Mouse (Mus musculus): ENCODE data around the gene Dlgap1.

Gene Dlgap1

GRCm38 (mm10) chr17:70849399-70850232 lies 880.7 kb downstream of the Dlgap1 start:
- peak; percentile 65 for DNase-seq

DNA sequence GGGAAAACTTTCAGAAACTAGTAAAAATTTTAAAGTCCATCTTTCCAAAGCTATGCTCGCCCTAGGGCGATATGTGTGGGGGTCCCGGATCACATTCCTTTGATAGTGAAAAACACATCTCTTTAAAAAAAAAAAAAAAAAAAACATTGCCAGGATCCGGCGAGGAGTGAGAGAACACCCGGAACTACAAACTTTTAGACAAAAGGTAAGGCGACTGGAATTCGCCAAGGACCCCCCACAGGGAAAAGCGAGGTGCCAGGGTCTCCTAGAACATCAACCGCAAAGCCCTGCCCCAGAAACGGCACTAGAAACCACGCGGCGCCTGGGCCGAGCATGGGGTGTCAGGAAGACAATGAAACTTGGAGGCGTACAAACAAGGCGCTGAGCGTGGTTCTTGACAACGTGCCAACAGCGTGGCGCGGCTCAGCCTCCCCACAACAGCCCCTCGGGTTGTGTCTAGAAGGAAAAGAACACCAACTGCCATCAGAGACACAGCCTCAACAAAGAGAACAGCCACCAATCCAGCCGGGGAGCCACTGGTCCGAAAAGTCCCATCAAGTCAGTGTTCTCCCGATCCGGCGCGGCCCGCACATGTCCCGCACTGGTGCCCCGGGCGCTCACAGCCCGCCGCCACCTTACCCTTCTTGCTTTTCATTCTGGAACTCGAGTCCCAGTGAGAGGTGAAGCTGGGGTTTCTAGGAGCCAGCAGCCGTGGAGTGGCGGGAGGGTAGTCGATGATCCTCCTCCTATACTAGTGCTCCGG lies 881.5 kb downstream of the Dlgap1 start:
- DNase-seq, result peak; percentile 20

DNA sequence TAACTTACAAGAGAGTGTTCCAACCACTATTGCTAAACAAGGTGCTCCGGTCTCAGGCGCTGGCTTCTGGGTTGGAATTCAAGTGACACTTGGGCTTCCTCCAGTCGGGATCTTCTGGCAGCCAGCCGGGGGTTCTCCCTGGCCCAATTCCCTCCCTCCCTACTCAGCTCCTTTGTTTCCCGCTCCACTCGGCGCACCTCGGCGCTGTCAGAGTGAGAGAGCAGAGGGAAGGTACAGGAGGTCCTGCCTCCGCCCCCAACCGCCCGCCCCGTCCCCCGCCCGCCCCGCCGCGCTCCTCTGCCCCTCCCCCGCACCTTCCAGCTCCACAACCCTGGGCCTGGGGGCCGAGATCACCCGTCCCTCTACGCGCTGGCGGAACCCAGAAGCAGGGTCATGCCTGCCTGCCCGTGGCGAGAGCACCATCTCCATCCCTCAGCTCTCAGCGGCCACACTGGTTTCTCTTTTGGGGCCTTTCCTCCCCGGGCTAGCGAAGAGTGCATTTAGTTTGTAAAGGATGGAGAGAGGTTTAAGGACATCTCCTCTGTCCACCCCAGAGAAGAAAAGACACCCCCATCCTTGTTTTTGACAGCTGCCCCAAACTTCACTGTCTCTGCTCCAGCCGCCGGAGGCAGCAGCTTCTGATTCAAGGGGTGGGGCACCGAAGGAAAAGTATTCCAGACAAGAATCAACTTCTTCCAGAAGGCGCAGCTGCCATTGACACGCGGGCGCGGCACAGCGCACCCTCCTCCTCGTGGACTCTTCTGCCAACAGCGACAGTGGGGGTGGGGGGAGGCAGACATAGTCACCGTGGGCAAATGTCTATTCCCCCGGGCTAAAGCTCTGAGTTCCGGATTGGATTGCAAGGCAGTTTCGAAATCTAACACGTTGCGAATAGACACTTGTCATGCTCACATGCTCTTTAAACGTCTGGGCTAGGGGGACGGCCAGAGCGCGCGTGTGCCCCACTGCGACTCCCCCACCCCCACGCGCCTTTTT lies 882.4 kb downstream of the Dlgap1 start:
- peak; percentile 22 for DNase-seq

- DNase-seq, result no peak
Observed at GRCm38 (mm10) chr17:70852011-70852685, 883.3 kb downstream of the Dlgap1 start.

DNA sequence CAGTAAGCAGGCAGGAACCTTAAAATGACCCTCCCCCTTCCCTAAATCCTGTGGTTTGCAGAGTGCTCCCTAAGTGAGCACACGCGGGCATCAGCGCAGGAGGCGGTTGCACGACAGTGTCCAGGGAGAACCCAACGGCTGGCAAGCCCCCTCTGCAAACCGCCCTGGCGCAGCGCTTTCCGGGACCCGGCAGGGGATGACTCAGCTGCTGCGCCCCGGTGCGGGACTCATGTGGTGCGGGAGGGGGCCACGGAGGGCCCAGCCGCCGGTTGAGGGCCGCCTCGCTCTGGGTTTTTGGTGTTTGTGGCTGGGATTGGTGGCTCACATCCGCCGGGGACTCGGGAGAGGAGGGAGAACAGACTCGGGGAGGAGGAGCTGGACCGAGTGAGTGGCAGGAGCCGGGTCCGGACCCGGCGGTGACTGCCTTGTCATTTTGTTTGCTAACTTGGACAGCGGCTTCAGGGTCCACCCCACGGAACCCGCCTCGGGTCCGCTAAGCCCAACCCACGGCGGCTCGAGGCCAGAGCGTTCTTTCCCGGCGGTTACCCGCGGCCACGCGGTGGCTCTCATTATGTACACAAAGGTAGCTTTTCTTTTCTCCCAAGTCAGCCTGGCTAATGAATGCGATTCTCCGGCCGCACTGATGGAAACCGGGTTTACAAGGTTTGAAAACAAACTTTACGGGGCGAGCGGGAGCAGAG lies 884.0 kb downstream of the Dlgap1 start:
- DNase-seq, result peak; percentile 40

- peak; percentile 6 for DNase-seq
Observed at GRCm38 (mm10) chr17:70853436-70853905, 884.6 kb downstream of the Dlgap1 start, which contains the start of gene Tgif1. Gene Tgif1, minus strand, starts transcription at chr17:70853546.

DNA sequence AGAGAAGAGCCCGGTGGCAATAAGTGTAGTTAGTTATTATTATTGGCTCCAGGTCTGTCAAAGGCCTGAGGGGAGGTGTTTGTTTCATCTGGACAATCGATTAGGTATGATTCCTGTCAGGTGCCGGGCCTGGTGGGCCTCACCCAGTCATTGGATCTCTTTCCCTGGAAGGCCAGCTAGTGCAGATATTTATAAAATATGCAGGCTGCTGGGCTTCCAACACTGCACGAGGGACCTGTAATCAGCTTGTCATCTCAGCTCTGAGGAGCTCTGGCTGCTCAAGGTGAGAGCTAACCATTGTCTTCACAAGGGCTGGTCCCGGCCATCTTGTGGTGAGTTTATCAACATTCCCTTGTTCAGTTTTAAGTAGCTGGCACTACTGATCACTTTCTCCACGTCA lies 885.1 kb downstream of the Dlgap1 start:
- no peak for DNase-seq

DNA sequence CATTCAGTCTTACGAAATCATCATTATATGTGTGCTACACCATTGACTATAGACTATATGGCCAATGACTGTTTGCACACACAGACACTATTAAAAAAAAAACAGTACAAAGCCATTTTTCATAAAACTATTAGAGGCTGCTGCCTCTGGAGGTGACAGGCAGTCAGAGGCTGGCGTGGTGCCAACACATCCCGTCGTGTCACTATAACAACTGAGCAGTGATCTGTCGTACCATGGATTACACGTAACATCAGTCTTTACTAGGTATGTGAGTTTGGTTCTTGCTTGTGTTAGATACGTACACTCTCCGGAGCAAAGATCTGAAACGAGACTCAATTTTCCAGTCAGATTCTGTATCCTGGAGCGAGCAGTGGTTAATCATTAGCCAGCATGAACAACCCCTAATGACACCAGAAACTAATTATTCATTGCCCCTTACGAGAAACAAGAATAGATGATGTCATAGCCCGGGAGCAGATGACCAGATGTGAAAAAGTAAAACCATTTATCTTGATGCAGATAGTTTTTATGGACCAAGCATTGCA lies 888.1 kb downstream of the Dlgap1 start:
- DNase-seq, result peak; percentile 17

DNA sequence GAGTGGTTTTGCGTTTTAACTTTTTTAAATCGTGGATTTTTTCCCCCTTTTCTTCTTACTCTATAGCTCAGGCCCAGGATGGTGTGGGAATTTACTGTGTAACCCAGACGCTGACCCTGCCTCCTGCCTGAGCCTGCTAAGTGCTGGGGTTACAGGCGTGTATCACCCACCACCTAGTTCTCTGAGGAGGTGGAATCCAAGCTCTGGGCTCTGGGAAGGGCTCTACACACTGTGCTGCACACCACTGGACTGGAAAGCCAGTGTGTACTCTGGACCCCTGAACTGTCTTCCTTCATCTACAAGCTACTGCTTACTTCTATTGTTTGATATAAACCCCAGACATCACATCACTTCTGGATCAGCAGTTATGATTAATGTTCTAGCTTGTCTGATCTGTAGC lies 889.9 kb downstream of the Dlgap1 start:
- DNase-seq, result no peak

DNA sequence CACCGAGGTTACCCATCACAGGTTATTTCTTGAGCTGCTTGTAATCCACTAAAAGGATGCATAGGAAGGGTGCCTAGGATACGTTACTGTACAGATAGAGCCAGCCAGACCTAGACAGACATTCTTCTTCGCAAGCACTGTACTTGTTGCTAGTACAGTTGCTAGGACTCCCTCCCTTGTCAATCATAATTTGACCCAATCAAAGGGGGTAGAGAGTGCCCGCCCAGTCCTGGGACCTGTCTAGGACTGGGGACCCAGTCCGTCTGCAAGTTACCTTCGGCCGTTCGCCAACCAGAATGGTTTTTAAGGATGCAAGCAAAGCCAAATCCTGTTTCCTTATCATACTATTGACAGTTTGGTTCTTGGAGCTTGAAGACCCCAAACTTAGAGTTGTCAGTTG lies 895.2 kb downstream of the Dlgap1 start:
- no peak for DNase-seq

DNA sequence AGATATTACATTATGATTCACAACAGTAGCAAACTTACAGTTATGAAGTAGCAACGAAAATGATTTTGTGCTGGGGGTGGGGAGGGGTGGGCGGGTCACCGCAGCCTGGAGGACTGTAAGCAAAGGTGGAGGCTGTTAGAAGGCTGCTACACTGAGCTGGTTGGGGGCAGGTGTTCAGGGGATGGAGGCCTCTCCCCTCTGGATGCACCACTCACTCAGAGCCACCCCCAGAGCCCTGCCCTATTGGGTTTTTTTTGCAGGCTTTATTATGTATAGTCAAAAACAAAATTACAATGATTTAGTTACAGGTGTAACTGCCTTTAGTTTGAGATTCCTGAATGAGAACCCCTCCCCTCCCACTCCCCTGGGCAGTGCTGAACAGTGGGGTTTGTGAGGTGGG lies 895.8 kb downstream of the Dlgap1 start:
- DNase-seq, result no peak

DNA sequence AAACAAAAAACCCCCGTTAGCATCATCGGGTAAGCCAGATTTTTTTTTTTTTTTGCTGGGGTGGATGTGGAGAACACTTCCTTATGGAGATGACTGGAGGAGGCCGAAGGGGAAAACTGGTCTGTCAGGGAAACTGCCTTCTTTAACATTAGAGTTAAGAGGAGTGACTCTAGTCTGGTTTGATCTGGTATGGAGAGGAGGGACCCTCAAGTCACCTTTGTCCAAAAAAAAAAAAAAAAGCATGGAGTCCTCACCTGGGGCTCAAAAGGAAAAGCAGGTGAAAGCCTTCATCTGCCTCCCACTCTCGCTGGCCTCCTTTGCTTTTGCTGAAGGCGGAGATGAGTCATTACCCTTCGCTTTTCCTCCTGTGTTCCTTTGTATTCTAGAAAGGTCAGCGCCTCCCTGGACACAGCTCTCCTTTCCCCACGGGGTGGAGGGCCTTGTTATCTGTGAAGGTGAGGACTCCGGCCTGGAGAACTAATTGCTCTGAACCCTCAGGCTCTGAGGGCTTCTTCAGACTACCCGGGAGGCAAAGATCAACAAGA lies 896.3 kb downstream of the Dlgap1 start:
- no peak for DNase-seq

GRCm38 (mm10) chr17:70866029-70866428 lies 897.2 kb downstream of the Dlgap1 start:
- no peak for DNase-seq

DNA sequence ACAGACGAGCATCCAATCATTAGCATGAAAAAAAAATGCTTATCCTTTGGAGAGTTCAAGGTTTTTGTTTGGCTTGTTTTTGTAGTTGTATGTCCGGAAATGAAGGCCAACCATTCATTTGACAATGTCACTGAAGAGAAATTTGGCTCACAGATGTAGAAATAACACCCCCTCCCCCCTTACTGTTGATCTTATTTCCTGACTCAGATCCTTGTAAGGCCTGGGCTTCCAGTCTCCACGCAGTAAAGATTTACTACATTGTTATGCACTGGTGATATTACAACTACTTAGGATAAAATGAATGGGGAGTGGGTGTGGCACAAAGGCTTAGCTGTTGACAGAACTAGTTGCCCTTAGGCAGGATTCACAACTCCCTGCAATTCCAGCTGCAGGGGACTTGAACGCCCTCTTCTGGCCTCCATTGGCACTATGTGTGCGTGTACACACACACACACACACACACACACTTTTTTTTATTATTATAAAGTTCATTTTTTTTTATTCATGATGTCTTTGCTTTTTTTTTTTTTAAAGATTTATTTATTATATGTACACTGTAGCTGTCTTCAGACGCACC lies 897.8 kb downstream of the Dlgap1 start:
- no peak for DNase-seq

DNA sequence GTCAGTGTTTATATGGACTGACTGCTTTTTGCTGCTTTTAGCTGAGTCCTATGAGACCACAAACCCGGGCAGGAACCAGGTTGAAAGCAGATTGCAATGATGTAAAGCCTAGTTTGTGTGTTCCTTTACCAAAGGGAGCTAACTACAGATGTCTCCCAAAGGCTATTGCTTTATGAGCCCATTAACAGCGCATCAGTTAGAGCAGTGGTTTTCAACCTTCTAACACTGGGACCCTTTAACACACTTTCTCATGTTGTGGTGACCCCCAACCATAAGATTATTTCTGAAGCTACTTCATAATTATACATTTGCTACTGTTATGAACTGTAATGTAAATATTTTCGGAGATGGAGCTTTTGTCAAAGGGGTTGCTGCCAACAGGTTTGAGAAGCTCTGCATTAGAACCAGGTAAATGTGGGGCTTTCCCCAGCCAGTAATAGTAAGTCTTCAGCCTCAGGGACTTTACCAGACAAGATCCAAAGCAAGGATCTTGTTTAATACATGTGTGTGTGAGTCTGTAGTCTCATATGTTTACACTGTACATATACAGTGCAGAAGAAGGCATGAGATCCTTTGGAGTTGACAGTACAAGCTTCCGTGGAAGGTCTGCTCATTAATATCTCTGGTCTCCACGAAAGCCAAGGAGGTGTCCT lies 899.8 kb downstream of the Dlgap1 start:
- DNase-seq, result no peak

DNA sequence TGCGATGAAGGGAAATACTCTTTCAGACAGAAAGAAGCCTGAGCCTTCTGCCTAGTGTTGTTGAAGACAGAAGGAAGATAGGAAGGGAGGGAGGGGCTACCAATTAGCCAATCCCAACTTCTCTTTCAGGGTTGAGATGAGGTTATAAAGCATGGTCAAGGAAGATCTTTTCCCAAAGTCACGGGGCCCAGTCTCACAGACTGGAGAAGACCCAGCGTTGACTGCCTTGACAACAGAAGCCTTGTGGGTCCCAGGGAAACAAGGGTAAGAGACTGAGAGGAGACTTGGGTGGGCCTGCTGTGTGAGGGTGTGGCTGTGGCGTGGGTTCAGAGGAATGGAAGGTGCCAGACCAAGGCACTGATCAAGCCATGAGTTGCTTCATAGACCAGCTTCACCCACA lies 901.7 kb downstream of the Dlgap1 start:
- no peak for DNase-seq
